ENCODE assay signal across 9 mouse cellular contexts in genomic region chr4:122870027-122870426, GRCm38 (mm10). TPM values are rescaled to one million over a fixed set of nuclear protein-coding genes. Genes with fewer than 3 reads are reported as not detected.
DNase-seq lines count a peak whose midpoint lies in the region; ATAC-seq and TF ChIP-seq lines count a peak whose summit lies in the region.
"Had no signal": no experiment of that assay in that cellular context is flagged by ENCODE, and none has a peak within 500 bp of the region (broad histone marks: within the 10 kb centered on the region; RNA-seq: fewer than 3 reads in every experiment).

No protein-coding gene starts in this region.

- peak; percentile 66 for TF ChIP-seq CTCF in liver, postnatal 0 days (IDR thresholded peaks at IDR 0.05; ENCODE audit: low read depth)

- H3K27me3 ChIP-seq in liver, postnatal 0 days (ENCODE audit: insufficient read depth, low read length) = no peaks in the 10 kb centered on the region
- H3K27me3 ChIP-seq: liver, embryonic 13.5 days; stomach, embryonic 15.5 days had no signal

- no peak overlapping the region for H3K4me2 ChIP-seq in liver, postnatal 0 days (ENCODE audit: low read depth, low read length)
- H3K4me2 ChIP-seq: liver, embryonic 13.5 days; stomach, embryonic 15.5 days had no signal

- no peak overlapping the region for H3K4me3 ChIP-seq in liver, postnatal 0 days (ENCODE audit: low read depth, low read length)
- H3K4me3 ChIP-seq: liver, embryonic 13.5 days; stomach, embryonic 15.5 days had no signal

- H3K9ac ChIP-seq in liver, postnatal 0 days (replicated peaks) = no peak overlapping the region
- H3K9ac ChIP-seq: liver, embryonic 13.5 days; stomach, embryonic 15.5 days had no signal

- H3K9me3 ChIP-seq in liver, postnatal 0 days (ENCODE audit: low read length) = no peaks in the 10 kb centered on the region
- H3K9me3 ChIP-seq: liver, embryonic 13.5 days; stomach, embryonic 15.5 days had no signal

- peak; percentile 54 for DNase-seq in layer of hippocampus, adult 11-12 months (ENCODE audit: low spot score)
- no peak for DNase-seq in layer of hippocampus, postnatal 14 days (ENCODE audit: low spot score in 2 of 2)
- peak; percentile 29 to 51 for DNase-seq in CD8-positive naive resting alpha-beta T cell, adult 2 months (ENCODE audit: low read depth in 2 of 2, low spot score in 2 of 2)
- DNase-seq in NIH3T3 (ENCODE audit: low read depth) = peak; percentile 55
- DNase-seq in liver, postnatal 0 days = peak; percentile 34
- DNase-seq in c-Kit-positive CD71-positive TER-119-positive erythroid progenitor cells, embryonic 14.5 days (ENCODE audit: low spot score) = no peak
- DNase-seq in urinary bladder, adult 2 months (ENCODE audit: low spot score) = no peak
- DNase-seq: liver, embryonic 13.5 days had no signal

- peaks cover 71% of the 10 kb centered on the region for H3K36me3 ChIP-seq in liver, postnatal 0 days (replicated peaks; ENCODE audit: insufficient read depth, low read length)

- peaks cover 13% of the 10 kb centered on the region for H3K4me1 ChIP-seq in liver, postnatal 0 days (ENCODE audit: insufficient read depth)
- H3K4me1 ChIP-seq: stomach, embryonic 15.5 days had no signal

- ATAC-seq in liver, postnatal 0 days = no peak

- no peak for TF ChIP-seq EP300 in liver, postnatal 0 days (IDR thresholded peaks at IDR 0.05; ENCODE audit: low read depth)

- no peak overlapping the region for H3K27ac ChIP-seq in liver, postnatal 0 days (ENCODE audit: low read depth)
- H3K27ac ChIP-seq: liver, embryonic 13.5 days; stomach, embryonic 15.5 days had no signal

RNA-seq across cellular contexts. Expression of gene Cap1, which starts 15.8 kb away (rescaled TPM):
- 100 to 1,000 TPM; 231 to 249 TPM for total RNA-seq in layer of hippocampus, postnatal 14 days (2021)
- 22.3 and 28.4 TPM in 2 replicates for polyA plus RNA-seq in liver, postnatal 0 days (2015; fragmentation: Nextera tagmentation; extraction: Ambion mirVana)
- 129 and 179 TPM in 2 replicates for polyA plus RNA-seq in urinary bladder, adult 2 months (2012; rRNA removed)

RNA-seq across cellular contexts. Expression of gene Ppt1, which starts 34.0 kb away (rescaled TPM):
- 10 to 100 TPM; 81.0 to 86.8 TPM for total RNA-seq in layer of hippocampus, postnatal 14 days (2021)
- 18.6 and 20.3 TPM in 2 replicates for polyA plus RNA-seq in liver, postnatal 0 days (2015; fragmentation: Nextera tagmentation; extraction: Ambion mirVana)
- polyA plus RNA-seq in urinary bladder, adult 2 months (2012; rRNA removed) = 85.3 and 85.8 TPM in 2 replicates

Comparison
In these comparisons a context has a peak if more than half of its experiments do, and no peak if none do; other contexts are left out.
1. DNase-seq: peak in layer of hippocampus, adult 11-12 months (single experiment), CD8-positive naive resting alpha-beta T cell, adult 2 months (2 of 2), NIH3T3 (single experiment) and liver, postnatal 0 days (single experiment); none in layer of hippocampus, postnatal 14 days (0 of 2), c-Kit-positive CD71-positive TER-119-positive erythroid progenitor cells, embryonic 14.5 days (single experiment) and urinary bladder, adult 2 months (single experiment).